Mouse (Mus musculus) midbrain, embryonic 10.5 days (tissue): ENCODE data around the gene Nkx2-3. TPM values are rescaled to one million over a fixed set of nuclear protein-coding genes. Genes with fewer than 3 reads are reported as not detected.

ENCODE experiments used
- DNase-seq: peaks from one replicate; pipeline ENCODE4 v3.0.0-alpha.2; 2017; ENCODE audit warnings: low spot score
- H3K27ac ChIP-seq: fragments of 300-500 bp; sonication (generic); replicated peaks from 2 replicates; pipeline ENCODE4 v1.5.1; 2016; ENCODE audit warnings: mild to moderate bottlenecking
- H3K27me3 ChIP-seq: fragments of 300-500 bp; sonication (generic); 2 replicates; pipeline ENCODE4 v1.6.1; 2016; ENCODE audit warnings: low read depth, mild to moderate bottlenecking; ENCODE audit not compliant: poor library complexity, severe bottlenecking
- H3K36me3 ChIP-seq: fragments of 300-500 bp; sonication (generic); 2 replicates; pipeline ENCODE4 v1.6.1; 2016; ENCODE audit warnings: mild to moderate bottlenecking, moderate library complexity
- H3K4me1 ChIP-seq: fragments of 300-500 bp; sonication (generic); 2 replicates; pipeline ENCODE4 v1.6.1; 2016
- H3K4me3 ChIP-seq: fragments of 300-500 bp; sonication (generic); 2 replicates; pipeline ENCODE4 v1.5.1; 2016; ENCODE audit warnings: mild to moderate bottlenecking, moderate library complexity
- H3K9me3 ChIP-seq: fragments of 300-500 bp; sonication (generic); replicated peaks from 2 replicates; pipeline ENCODE4 v1.6.1; 2016; ENCODE audit warnings: mild to moderate bottlenecking
- WGBS: fragments of 180-500 bp; shearing (Covaris S2); methylation state at CpG from one replicate; pipeline ENCODE4 v1.1.7; 2016; 5-methylcytosine and 5-hydroxymethylcytosine counted together
- polyA plus RNA-seq: library from polyadenylated mRNA; unstranded; fragments of >200 nt; fragmentation: Nextera tagmentation; extraction: Ambion mirVana; gene quantifications from 2 replicates; pipeline ENCODE4 v1.2.1, GENCODE M21; 2016

Gene Nkx2-3
- polyA plus RNA-seq, 1 experiment from 2014 or later: 0.21 TPM

GRCm38 (mm10) chr19:43608711-43609457 lies 3.2 kb upstream of the Nkx2-3 start:
- peaks cover 44% of the 10 kb centered on the region for H3K4me1 ChIP-seq
- 8% methylated on average over 8 of the region's 8 CpGs for WGBS
- no peak overlapping the region for H3K4me3 ChIP-seq

DNA sequence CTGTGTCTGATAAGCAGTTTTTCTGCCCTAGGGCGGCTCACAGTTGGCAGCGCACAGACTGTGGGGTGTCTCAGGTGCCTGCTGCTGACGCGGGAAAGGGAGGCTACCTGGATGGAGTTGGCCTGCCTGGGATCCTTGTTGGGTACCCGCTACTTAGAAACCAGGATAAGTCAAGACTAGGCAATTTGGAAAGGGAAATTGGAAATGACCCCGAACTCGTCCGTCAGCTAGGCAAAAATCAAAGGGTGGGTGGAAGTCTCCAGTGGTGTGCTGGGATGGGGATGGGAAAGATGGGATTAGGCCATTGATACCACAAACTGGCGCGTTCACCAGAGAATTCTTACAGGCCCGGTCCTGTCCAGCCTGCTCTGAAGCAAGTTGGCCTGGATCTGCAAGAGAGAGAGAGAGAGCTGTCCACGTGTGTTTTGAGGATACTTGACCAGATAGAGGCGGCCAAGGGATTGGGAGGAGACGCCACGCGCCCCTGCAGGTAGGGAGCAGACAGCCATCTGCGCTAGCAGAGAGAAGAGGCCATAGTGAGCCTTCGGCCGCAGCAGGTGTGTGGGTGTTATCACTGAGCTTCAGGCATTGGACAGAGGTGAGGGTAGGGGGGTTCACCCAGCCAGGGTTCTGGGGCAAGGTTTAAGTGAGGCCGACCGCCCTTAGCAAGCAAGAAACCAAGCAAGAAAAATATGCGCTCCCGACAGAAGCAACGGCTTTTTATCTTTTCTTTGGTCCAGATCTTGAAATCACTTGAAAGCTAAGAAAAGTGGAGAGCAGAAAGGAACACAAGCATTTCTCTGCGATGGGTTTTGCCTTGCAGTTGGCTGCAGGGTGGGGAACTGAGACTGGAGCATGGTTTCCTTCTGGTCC lies 2.4 kb upstream of the Nkx2-3 start:
- DNase-seq: peak; percentile 53
- Histone ChIP-seq H3K9me3 (no peaks in the 10 kb centered on the region), H3K4me1 (peaks cover 52% of the 10 kb centered on the region), H3K4me3 (peak overlapping the region; percentile 29; the same call in 1 of the 2 replicates), H3K27me3 (peaks cover 100% of the 10 kb centered on the region), H3K36me3 (no peaks in the 10 kb centered on the region), H3K27ac (no peak overlapping the region)
- WGBS: 2% methylated on average over 25 of the region's 25 CpGs

More at GRCm38 (mm10) chr19:43608711-43609457, 3.2 kb upstream of the Nkx2-3 start:
- DNase-seq: no peak
- Histone ChIP-seq H3K36me3 (no peaks in the 10 kb centered on the region), H3K9me3 (no peaks in the 10 kb centered on the region), H3K27me3 (peaks cover 100% of the 10 kb centered on the region), H3K27ac (no peak overlapping the region)

- Histone ChIP-seq H3K9me3 (no peaks in the 10 kb centered on the region), H3K4me1 (peaks cover 59% of the 10 kb centered on the region), H3K36me3 (no peaks in the 10 kb centered on the region), H3K4me3 (peak overlapping the region; percentile 29), H3K27ac (no peak overlapping the region), H3K27me3 (peaks cover 100% of the 10 kb centered on the region)
- peak; percentile 68 for DNase-seq
- under 1% methylated on average over 32 of the region's 32 CpGs for WGBS
Observed at GRCm38 (mm10) chr19:43610341-43610848, 1.7 kb upstream of the Nkx2-3 start.

DNA sequence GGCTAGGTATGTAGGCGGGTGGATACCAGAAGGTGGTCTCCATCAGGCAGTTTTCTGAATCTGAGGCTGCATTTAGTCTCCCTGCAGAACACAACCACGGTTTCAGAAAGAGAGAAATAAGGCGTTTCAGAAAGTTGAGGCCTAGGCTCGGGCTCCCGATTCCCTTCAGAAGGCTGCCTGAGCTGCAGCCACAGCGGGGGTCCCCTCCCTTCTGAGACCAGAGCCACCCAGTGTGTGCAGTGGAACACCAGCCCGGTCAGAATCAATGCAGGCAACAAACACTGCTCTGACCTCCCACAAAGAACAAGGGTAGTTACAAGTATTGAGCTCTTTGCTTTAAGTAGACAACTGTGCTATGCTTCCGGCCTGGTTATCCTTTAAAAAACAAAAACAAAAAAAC lies 1.0 kb upstream of the Nkx2-3 start:
- WGBS: under 1% methylated on average over 8 of the region's 8 CpGs
- H3K4me3 ChIP-seq: no peak overlapping the region

GRCm38 (mm10) chr19:43611561-43611960 lies 564 bp upstream of the Nkx2-3 start:
- WGBS: 2% methylated on average over 12 of the region's 12 CpGs
- DNase-seq: peak; percentile 34
- H3K36me3 ChIP-seq: no peaks in the 10 kb centered on the region

More for the DNA sequence above, 1.0 kb upstream of the Nkx2-3 start:
- Histone ChIP-seq H3K9me3 (no peaks in the 10 kb centered on the region), H3K27ac (no peak overlapping the region), H3K4me1 (peaks cover 66% of the 10 kb centered on the region), H3K27me3 (peaks cover 100% of the 10 kb centered on the region), H3K36me3 (no peaks in the 10 kb centered on the region)
- DNase-seq: peak; percentile 45

DNA sequence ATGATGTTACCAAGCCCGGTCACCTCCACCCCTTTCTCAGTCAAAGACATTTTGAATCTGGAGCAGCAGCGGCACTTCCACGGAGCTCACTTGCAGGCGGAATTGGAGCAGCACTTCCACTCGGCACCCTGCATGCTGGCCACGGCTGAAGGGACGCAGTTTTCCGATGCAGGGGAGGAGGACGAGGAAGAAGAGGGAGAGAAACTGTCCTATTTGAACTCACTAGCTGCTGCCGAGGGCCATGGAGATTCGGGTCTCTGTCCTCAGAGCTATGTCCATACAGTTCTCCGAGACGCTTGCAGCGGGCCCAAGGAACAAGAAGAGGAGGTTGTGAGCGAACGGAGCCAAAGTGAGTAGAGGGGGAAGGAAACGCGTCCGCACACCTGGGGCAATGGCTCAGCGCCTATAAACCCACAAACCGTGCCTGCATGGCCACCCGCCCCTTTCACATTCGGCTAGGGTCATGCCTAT lies 411 bp downstream of the Nkx2-3 start:
- peaks cover 100% of the 10 kb centered on the region for H3K27me3 ChIP-seq
- no peak for DNase-seq
- H3K4me1 ChIP-seq: peaks cover 70% of the 10 kb centered on the region
- no peaks in the 10 kb centered on the region for H3K36me3 ChIP-seq
- WGBS: under 1% methylated on average over 23 of the region's 23 CpGs
- no peaks in the 10 kb centered on the region for H3K9me3 ChIP-seq
- H3K4me3 ChIP-seq: peak overlapping the region; percentile 42
- H3K27ac ChIP-seq: no peak overlapping the region

More at GRCm38 (mm10) chr19:43611561-43611960, 564 bp upstream of the Nkx2-3 start:
- Histone ChIP-seq H3K9me3 (no peaks in the 10 kb centered on the region), H3K27ac (no peak overlapping the region), H3K27me3 (peaks cover 100% of the 10 kb centered on the region), H3K4me1 (peaks cover 66% of the 10 kb centered on the region), H3K4me3 (0 out of 2 replicates have a peak overlapping the region, but pooled peaks have one; percentile 42)

GRCm38 (mm10) chr19:43613293-43614130 lies 1.4 kb downstream of the Nkx2-3 start:
- no peaks in the 10 kb centered on the region for H3K36me3 ChIP-seq
- no peak overlapping the region for H3K27ac ChIP-seq
- WGBS: 2% methylated on average over 26 of the region's 26 CpGs
- no peaks in the 10 kb centered on the region for H3K9me3 ChIP-seq
- peak overlapping the region; percentile 52; the same call in 1 of the 2 replicates for H3K4me3 ChIP-seq
- H3K27me3 ChIP-seq: peaks cover 100% of the 10 kb centered on the region
- peak; percentile 44 for DNase-seq
- H3K4me1 ChIP-seq: peaks cover 74% of the 10 kb centered on the region

DNA sequence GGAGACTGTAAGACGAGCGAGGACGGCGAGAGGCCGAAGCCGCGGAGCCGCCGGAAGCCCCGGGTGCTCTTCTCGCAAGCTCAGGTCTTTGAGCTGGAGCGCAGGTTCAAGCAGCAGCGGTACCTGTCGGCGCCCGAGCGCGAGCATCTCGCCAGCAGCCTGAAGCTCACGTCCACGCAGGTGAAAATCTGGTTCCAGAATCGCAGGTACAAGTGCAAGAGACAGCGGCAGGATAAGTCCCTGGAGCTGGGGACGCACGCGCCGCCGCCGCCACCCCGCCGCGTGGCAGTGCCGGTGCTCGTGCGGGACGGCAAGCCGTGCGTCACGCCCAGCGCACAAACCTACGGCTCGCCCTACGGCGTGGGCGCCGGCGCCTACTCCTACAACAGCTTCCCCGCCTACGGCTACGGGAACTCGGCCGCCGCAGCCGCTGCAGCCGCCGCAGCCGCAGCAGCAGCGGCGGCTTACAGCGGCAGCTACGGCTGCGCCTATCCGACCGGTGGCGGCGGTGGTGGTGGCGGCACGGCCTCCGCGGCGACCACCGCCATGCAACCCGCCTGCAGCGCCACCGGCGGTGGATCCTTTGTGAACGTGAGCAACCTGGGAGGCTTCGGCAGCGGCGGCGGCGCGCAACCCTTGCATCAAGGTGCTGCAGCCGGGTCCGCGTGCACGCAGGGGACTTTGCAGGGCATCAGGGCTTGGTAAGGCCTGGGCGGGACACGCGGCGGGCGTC lies 2.4 kb downstream of the Nkx2-3 start:
- H3K9me3 ChIP-seq: no peaks in the 10 kb centered on the region
- no peaks in the 10 kb centered on the region for H3K36me3 ChIP-seq
- WGBS: under 1% methylated on average over 92 of the region's 92 CpGs
- peaks cover 74% of the 10 kb centered on the region for H3K4me1 ChIP-seq
- H3K27me3 ChIP-seq: peaks cover 100% of the 10 kb centered on the region
- H3K27ac ChIP-seq: peak overlapping the region; percentile 78
- peak overlapping the region; percentile 52 for H3K4me3 ChIP-seq
- peak; percentile 73 for DNase-seq

GRCm38 (mm10) chr19:43615074-43615445 lies 2.9 kb downstream of the Nkx2-3 start:
- Histone ChIP-seq H3K27me3 (peaks cover 100% of the 10 kb centered on the region), H3K27ac (peak overlapping the region; percentile 78), H3K9me3 (no peaks in the 10 kb centered on the region), H3K36me3 (no peaks in the 10 kb centered on the region), H3K4me1 (peaks cover 68% of the 10 kb centered on the region), H3K4me3 (peak overlapping the region; percentile 52)
- 0% methylated on average over 20 of the region's 20 CpGs for WGBS
- no peak for DNase-seq

GRCm38 (mm10) chr19:43615571-43616414 lies 3.7 kb downstream of the Nkx2-3 start:
- Histone ChIP-seq H3K36me3 (no peaks in the 10 kb centered on the region), H3K27me3 (peaks cover 100% of the 10 kb centered on the region), H3K9me3 (no peaks in the 10 kb centered on the region), H3K4me1 (peaks cover 61% of the 10 kb centered on the region), H3K27ac (peak overlapping the region; percentile 78), H3K4me3 (peak overlapping the region; percentile 52)
- under 1% methylated on average over 34 of the region's 34 CpGs for WGBS
- no peak for DNase-seq

- peaks cover 100% of the 10 kb centered on the region for H3K27me3 ChIP-seq
- DNase-seq: peak; percentile 84
- H3K27ac ChIP-seq: peak overlapping the region; percentile 78
- H3K36me3 ChIP-seq: no peaks in the 10 kb centered on the region
- peak overlapping the region; percentile 52 for H3K4me3 ChIP-seq
- H3K9me3 ChIP-seq: no peaks in the 10 kb centered on the region
- H3K4me1 ChIP-seq: peaks cover 56% of the 10 kb centered on the region
- under 1% methylated on average over 35 of the region's 35 CpGs for WGBS
Observed at GRCm38 (mm10) chr19:43616415-43616861, 4.3 kb downstream of the Nkx2-3 start.
